Mouse (Mus musculus) layer of hippocampus, adult 6 months (tissue): ENCODE results near the gene Gm9903. TPM values are rescaled to one million over a fixed set of nuclear protein-coding genes. Genes with fewer than 3 reads are reported as not detected.

Experiments used
- long read RNA-seq, 2 experiments: library from polyadenylated mRNA; unstranded; transcript quantifications; one replicate each; pipeline ENCODE4 v2.0.0; 2019 to 2020
- polyA plus RNA-seq: library from polyadenylated mRNA; unstranded; fragments of <200 nt; fragmentation: Nextera tagmentation; gene quantifications from 2 replicates; pipeline ENCODE4 v1.2.3, GENCODE M21; 2021

The Gm9903 gene
- 0.67 and 0.90 TPM in 2 replicates for polyA plus RNA-seq
- long read RNA-seq, experiment 1, partial matches to known transcripts = 0 of 2 reads
- long read RNA-seq, experiment 1, other reads (novel, unspliced or antisense) = 1 of 2 reads
- long read RNA-seq, experiment 2, partial matches to known transcripts = 0 of 3 reads
- long read RNA-seq, experiment 2, other reads (novel, unspliced or antisense) = 2 of 3 reads

GRCm38 (mm10) chr5:33629301-33629987 is at the start of gene Gm9903, which contains the start of gene Fam53a:
Gene Gm9903 (plus strand): TSS chr5:33629925.
Gene Fam53a (minus strand): TSS chr5:33629635.

GRCm38 (mm10) chr5:33651921-33652782 is 22.4 kb downstream of the Gm9903 start, which contains the start of gene Slbp:
Gene Slbp (minus strand): TSS chr5:33652574.

GRCm38 (mm10) chr5:33657787-33658663 is 28.3 kb downstream of the Gm9903 start, which contains the start of the genes Tacc3 and Tmem129:
Gene Tacc3 (plus strand): TSS chr5:33658128.
Gene Tmem129 (minus strand): TSS chr5:33658416.

Other genes with a start within 250 kb of the Gm9903 start
- gene Nkx1-1, start 195.9 kb upstream of the Gm9903 start, polyA plus RNA-seq = not detected in 2 replicates
- gene Fam53a, start 290 bp upstream of the Gm9903 start, polyA plus RNA-seq = 35.9 and 41.3 TPM in 2 replicates
- 26.4 and 28.7 TPM in 2 replicates for gene Slbp, start 22.6 kb downstream of the Gm9903 start, polyA plus RNA-seq
- gene Tacc3, start 28.2 kb downstream of the Gm9903 start, polyA plus RNA-seq = 2.8 and 3.5 TPM in 2 replicates
- 34.8 and 37.0 TPM in 2 replicates for gene Tmem129, start 28.5 kb downstream of the Gm9903 start, polyA plus RNA-seq
- gene Fgfr3, start 91.7 kb downstream of the Gm9903 start, polyA plus RNA-seq = 43.5 and 60.1 TPM in 2 replicates
- gene Letm1, start 152.9 kb downstream of the Gm9903 start, polyA plus RNA-seq = 81.5 and 88.7 TPM in 2 replicates
- gene Nsd2, start 190.8 kb downstream of the Gm9903 start, polyA plus RNA-seq = 6.6 and 6.9 TPM in 2 replicates